Mouse (Mus musculus): Measurements from ENCODE around the gene Scube3.

GRCm38 (mm10) chr17:28129796-28130195, 12.1 kb upstream of the Scube3 start:
- no peak for TF ChIP-seq CTCF (IDR thresholded peaks at IDR 0.05)
- no peak for TF ChIP-seq POLR2A (IDR thresholded peaks at IDR 0.05; ENCODE audit: insufficient read depth, low read depth, low read length)

All from heart, adult 2 months (tissue).